Mouse (Mus musculus): ENCODE measurements around the gene Odf2. TPM values are rescaled to one million over a fixed set of nuclear protein-coding genes. Genes with fewer than 3 reads are reported as not detected.
"Not testable (repeated sequence)": the region's sequence is repeated elsewhere in the genome, so short reads cannot be mapped to it uniquely, and the experiment has no call there.

Odf2 gene
- polyA plus RNA-seq, 1 experiment = 37.8 TPM

- Histone ChIP-seq H3K4me3 (no peak overlapping the region), H3K4me2 (ENCODE audit: low read depth) (no peak overlapping the region), H3K36me3 (ENCODE audit: control insufficient read depth, insufficient read depth) (no peaks in the 10 kb centered on the region), H3ac (ENCODE audit: control insufficient read depth, insufficient read length) (no peak overlapping the region), H3K27me3 (ENCODE audit: control insufficient read depth, insufficient read depth, insufficient read length) (no peaks in the 10 kb centered on the region), H3K79me2 (ENCODE audit: control insufficient read depth, insufficient read depth) (no peaks in the 10 kb centered on the region)
- no peak for TF ChIP-seq E2F4 (IDR thresholded peaks at IDR 0.05; ENCODE audit: insufficient read depth)
- no peak for TF ChIP-seq REST (IDR thresholded peaks at IDR 0.05; ENCODE audit: insufficient read depth, insufficient read length)
- no peak for TF ChIP-seq MAX (IDR thresholded peaks at IDR 0.05; ENCODE audit: low read depth)
- no peak for TF ChIP-seq MYOG (IDR thresholded peaks at IDR 0.05; ENCODE audit: control insufficient read depth in 1 of 3, insufficient read depth in 1 of 3, insufficient read length in 2 of 3, low read depth in 2 of 3)
- no peak for TF ChIP-seq TCF12 (IDR thresholded peaks at IDR 0.05; ENCODE audit: insufficient read depth, poor library complexity, severe bottlenecking)
- TF ChIP-seq TCF3 (IDR thresholded peaks at IDR 0.05; ENCODE audit: insufficient read length, low read depth) = no peak
- TF ChIP-seq POLR2A (IDR thresholded peaks at IDR 0.05; ENCODE audit: insufficient read length, low read depth) = no peak
- TF ChIP-seq USF1 (IDR thresholded peaks at IDR 0.05; ENCODE audit: low read depth) = no peak
Measured at GRCm38 (mm10) chr2:29878061-29878460, 11.0 kb upstream of the Odf2 start.

GRCm38 (mm10) chr2:29879191-29879590, 9.8 kb upstream of the Odf2 start:
- Histone ChIP-seq H3K27me3 (ENCODE audit: control insufficient read depth, insufficient read depth, insufficient read length) (no peaks in the 10 kb centered on the region), H3K4me2 (ENCODE audit: low read depth) (no peak overlapping the region), H3K79me2 (ENCODE audit: control insufficient read depth, insufficient read depth) (no peaks in the 10 kb centered on the region), H3K4me3 (no peak overlapping the region), H3K36me3 (ENCODE audit: control insufficient read depth, insufficient read depth) (no peaks in the 10 kb centered on the region), H3ac (ENCODE audit: control insufficient read depth, insufficient read length) (no peak overlapping the region)
- no peak for TF ChIP-seq TCF12 (IDR thresholded peaks at IDR 0.05; ENCODE audit: insufficient read depth, poor library complexity, severe bottlenecking)
- no peak for TF ChIP-seq POLR2AphosphoS2 (IDR thresholded peaks at IDR 0.05; ENCODE audit: insufficient read length, low read depth)
- TF ChIP-seq CEBPB (IDR thresholded peaks at IDR 0.05; ENCODE audit: insufficient read depth, poor library complexity, severe bottlenecking) = no peak
- no peak for TF ChIP-seq TCF3 (IDR thresholded peaks at IDR 0.05; ENCODE audit: insufficient read length, low read depth)
- no peak for TF ChIP-seq MYOD1 (IDR thresholded peaks at IDR 0.05; ENCODE audit: control insufficient read depth in 1 of 3, insufficient read length in 2 of 3, low read depth in 2 of 3)
- no peak for TF ChIP-seq REST (IDR thresholded peaks at IDR 0.05; ENCODE audit: insufficient read depth, insufficient read length)

GRCm38 (mm10) chr2:29879964-29880830, 8.8 kb upstream of the Odf2 start:
- Histone ChIP-seq H3K4me3 (no peak overlapping the region), H3K27me3 (ENCODE audit: control insufficient read depth, insufficient read depth, insufficient read length) (no peaks in the 10 kb centered on the region), H3K4me2 (ENCODE audit: low read depth) (peak overlapping the region; percentile 31), H3K79me2 (ENCODE audit: control insufficient read depth, insufficient read depth) (no peaks in the 10 kb centered on the region), H3ac (ENCODE audit: control insufficient read depth, insufficient read length) (no peak overlapping the region), H3K36me3 (ENCODE audit: control insufficient read depth, insufficient read depth) (no peaks in the 10 kb centered on the region)
- TF ChIP-seq MYOG (IDR thresholded peaks at IDR 0.05; ENCODE audit: control insufficient read depth in 1 of 3, insufficient read depth in 1 of 3, insufficient read length in 2 of 3, low read depth in 2 of 3) (no peak), REST (IDR thresholded peaks at IDR 0.05; ENCODE audit: insufficient read depth, insufficient read length) (no peak), CEBPB (IDR thresholded peaks at IDR 0.05; ENCODE audit: insufficient read depth, poor library complexity, severe bottlenecking) (0 out of 2 replicates have a peak, but pooled peaks have one; percentile 54), TCF3 (IDR thresholded peaks at IDR 0.05; ENCODE audit: insufficient read length, low read depth) (no peak)

- not testable (repeated sequence) for H3K36me3 ChIP-seq (ENCODE audit: control insufficient read depth, insufficient read depth); H3K4me2 ChIP-seq (ENCODE audit: low read depth); H3K4me3 ChIP-seq; H3ac ChIP-seq (ENCODE audit: control insufficient read depth, insufficient read length); H3K27me3 ChIP-seq (ENCODE audit: control insufficient read depth, insufficient read depth, insufficient read length)
- peaks cover 14% of the 10 kb centered on the region for H3K79me2 ChIP-seq (ENCODE audit: control insufficient read depth, insufficient read depth)
Measured at GRCm38 (mm10) chr2:29886659-29887292, 2.2 kb upstream of the Odf2 start.

GRCm38 (mm10) chr2:29889991-29890833, 1.2 kb downstream of the Odf2 start:
- no peaks in the 10 kb centered on the region for H3K27me3 ChIP-seq (ENCODE audit: control insufficient read depth, insufficient read depth, insufficient read length)
- peaks cover 14% of the 10 kb centered on the region for H3K79me2 ChIP-seq (ENCODE audit: control insufficient read depth, insufficient read depth)
- no peak for TF ChIP-seq SRF (IDR thresholded peaks at IDR 0.05; ENCODE audit: control insufficient read depth, insufficient read length, low read depth)
- TF ChIP-seq TCF12 (IDR thresholded peaks at IDR 0.05; ENCODE audit: insufficient read depth, poor library complexity, severe bottlenecking) = no peak
- no peak for TF ChIP-seq USF1 (IDR thresholded peaks at IDR 0.05; ENCODE audit: low read depth)
- TF ChIP-seq MYOD1 (IDR thresholded peaks at IDR 0.05; ENCODE audit: control insufficient read depth in 1 of 3, insufficient read length in 2 of 3, low read depth in 2 of 3) = peak in 1 of 3 experiments; percentile 44
- TF ChIP-seq POLR2A (IDR thresholded peaks at IDR 0.05; ENCODE audit: insufficient read length, low read depth) = peak; percentile 56
- TF ChIP-seq MYOG (IDR thresholded peaks at IDR 0.05; ENCODE audit: control insufficient read depth in 1 of 3, insufficient read depth in 1 of 3, insufficient read length in 2 of 3, low read depth in 2 of 3) = no peak
- no peak for TF ChIP-seq REST (IDR thresholded peaks at IDR 0.05; ENCODE audit: insufficient read depth, insufficient read length)
- no peak for TF ChIP-seq MAX (IDR thresholded peaks at IDR 0.05; ENCODE audit: low read depth)
- TF ChIP-seq POLR2AphosphoS2 (IDR thresholded peaks at IDR 0.05; ENCODE audit: insufficient read length, low read depth) = peak; percentile 42
- TF ChIP-seq E2F4 (IDR thresholded peaks at IDR 0.05; ENCODE audit: insufficient read depth) = no peak
- TF ChIP-seq TCF3 (IDR thresholded peaks at IDR 0.05; ENCODE audit: insufficient read length, low read depth) = no peak
- no peak for TF ChIP-seq CEBPB (IDR thresholded peaks at IDR 0.05; ENCODE audit: insufficient read depth, poor library complexity, severe bottlenecking)
- H3K4me3 ChIP-seq = peak overlapping the region; percentile 53
- peak overlapping the region; percentile 23 for H3ac ChIP-seq (ENCODE audit: control insufficient read depth, insufficient read length)
- peak overlapping the region; percentile 79 for H3K4me2 ChIP-seq (ENCODE audit: low read depth)
- H3K36me3 ChIP-seq (ENCODE audit: control insufficient read depth, insufficient read depth) = peaks cover 15% of the 10 kb centered on the region

All from myocyte (in vitro differentiated cells).